Mouse (Mus musculus): ENCODE results near the gene Brinp1. TPM values are rescaled to one million over a fixed set of nuclear protein-coding genes. Genes with fewer than 3 reads are reported as not detected.

The Brinp1 gene
- 100 to 1,000 TPM; 250 to 282 TPM for total RNA-seq (2021)
- long read RNA-seq, experiment 1, transcript Brinp1-201 (8 exons, 3,212 nt): major isoform, 202 of 248 reads
- long read RNA-seq, experiment 1, partial matches to known transcripts: 22 of 248 reads
- long read RNA-seq, experiment 1, other reads (novel, unspliced or antisense): 24 of 248 reads
- long read RNA-seq, experiment 2, transcript Brinp1-201 (8 exons, 3,212 nt): major isoform, 112 of 145 reads
- long read RNA-seq, experiment 2, partial matches to known transcripts: 10 of 145 reads
- long read RNA-seq, experiment 2, other reads (novel, unspliced or antisense): 23 of 145 reads

- peak; percentile 90 to 91 for DNase-seq (ENCODE audit: extremely low spot score in 1 of 2, low spot score in 2 of 2)
- no peak for TF ChIP-seq CTCF (IDR thresholded peaks at IDR 0.05)
- peak within 1 kb of the TSS; percentile 94 for H3K27ac ChIP-seq
- intact Hi-C loops (cut with DNase I): loop anchor here (1.0 to 10.0 kb wide), 9 partner anchors 61 to 1300 kb away; no protein-coding TSS in a partner anchor
- H3K4me3 ChIP-seq: peak within 1 kb of the TSS; percentile 87
Measured at GRCm38 (mm10) chr4:68954322-68954901, at the start of gene Brinp1. Gene Brinp1, minus strand, starts transcription at chr4:68954397.

DNA sequence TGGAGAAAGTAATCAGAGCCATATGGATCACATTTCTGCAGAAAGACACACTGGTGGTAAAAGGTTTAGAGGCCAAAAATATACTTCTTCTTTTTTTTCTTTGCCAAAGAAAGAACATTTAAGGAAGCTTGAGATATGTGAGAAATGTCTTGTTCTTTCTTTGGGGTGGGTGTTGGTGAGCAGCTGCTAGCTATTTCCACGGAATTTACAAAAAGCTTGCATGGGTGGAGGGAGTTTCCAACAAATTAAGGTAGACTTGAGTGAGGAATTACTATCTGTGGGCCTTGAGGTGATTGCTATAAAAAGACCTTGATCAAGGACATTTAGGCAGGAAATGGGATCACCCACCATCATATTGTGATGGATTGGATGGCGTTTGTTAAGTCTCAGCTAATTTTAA is 3.1 kb upstream of the Brinp1 start:
- DNase-seq (ENCODE audit: extremely low spot score in 1 of 2, low spot score in 2 of 2): peak in 1 of 2 experiments; percentile 30
- TF ChIP-seq CTCF (IDR thresholded peaks at IDR 0.05): no peak
- H3K27ac ChIP-seq: peak overlapping the region; percentile 77
- intact Hi-C loops (cut with DNase I): loop anchor here (5.0 to 10.0 kb wide), 7 partner anchors 160 to 1350 kb away; no protein-coding TSS in a partner anchor
- H3K4me3 ChIP-seq: no peak overlapping the region

DNA sequence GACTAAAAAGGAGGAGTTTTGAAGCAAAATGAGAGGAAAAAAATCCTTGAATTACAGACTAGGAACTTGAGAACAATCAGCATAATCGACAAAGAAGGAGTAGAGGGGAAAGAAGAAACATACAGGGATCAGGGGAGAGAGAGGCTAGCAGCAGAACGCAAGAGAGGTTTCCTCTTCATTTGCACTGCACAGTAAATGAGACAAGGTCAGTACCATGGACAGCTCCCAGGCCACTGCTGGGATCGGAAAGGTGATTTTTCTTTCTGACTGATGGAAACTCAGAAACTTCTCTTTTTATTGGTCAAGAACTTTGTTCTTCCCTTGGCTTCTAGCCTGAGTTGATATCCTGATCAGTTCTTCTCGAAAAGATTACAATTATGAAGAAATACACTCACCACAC is 1.4 kb upstream of the Brinp1 start:
- TF ChIP-seq CTCF (IDR thresholded peaks at IDR 0.05): no peak
- Histone ChIP-seq H3K27ac (peak overlapping the region; percentile 94), H3K4me3 (peak overlapping the region; percentile 87)
- intact Hi-C loops (cut with DNase I): loop anchor here (5.0 to 10.0 kb wide), 7 partner anchors 162 to 1352 kb away; no protein-coding TSS in a partner anchor
- DNase-seq (ENCODE audit: extremely low spot score in 1 of 2, low spot score in 2 of 2): no peak

- peak overlapping the region; percentile 94 for H3K27ac ChIP-seq
- intact Hi-C loops (cut with DNase I): loop anchor here (1.0 to 10.0 kb wide), 9 partner anchors 62 to 1301 kb away; no protein-coding TSS in a partner anchor
- no peak for TF ChIP-seq CTCF (IDR thresholded peaks at IDR 0.05)
- no peak for DNase-seq (ENCODE audit: extremely low spot score in 1 of 2, low spot score in 2 of 2)
- peak overlapping the region; percentile 87 for H3K4me3 ChIP-seq
Measured at GRCm38 (mm10) chr4:68953667-68954321, 403 bp downstream of the Brinp1 start.

GRCm38 (mm10) chr4:68953131-68953551 is 1.1 kb downstream of the Brinp1 start:
- intact Hi-C loops (cut with DNase I): loop anchor here (5.0 to 10.0 kb wide), 7 partner anchors 144 to 1302 kb away; no protein-coding TSS in a partner anchor

GRCm38 (mm10) chr4:68950556-68950955 is 3.6 kb downstream of the Brinp1 start:
- peak; percentile 64 to 73 for DNase-seq (ENCODE audit: extremely low spot score in 1 of 2, low spot score in 2 of 2)
- TF ChIP-seq CTCF (IDR thresholded peaks at IDR 0.05): peak; percentile 78
- intact Hi-C loops (cut with DNase I): loop anchor here (2.0 to 10.0 kb wide), 9 partner anchors 147 to 1474 kb away; no protein-coding TSS in a partner anchor
- Histone ChIP-seq H3K27ac (peak overlapping the region; percentile 19; the same call in 1 of the 2 replicates), H3K4me3 (peak overlapping the region; percentile 87)

More at GRCm38 (mm10) chr4:68953131-68953551, 1.1 kb downstream of the Brinp1 start:
- Histone ChIP-seq H3K27ac (peak overlapping the region; percentile 85), H3K4me3 (peak overlapping the region; percentile 87)
- no peak for TF ChIP-seq CTCF (IDR thresholded peaks at IDR 0.05)
- DNase-seq (ENCODE audit: extremely low spot score in 1 of 2, low spot score in 2 of 2): no peak

GRCm38 (mm10) chr4:68942938-68943337 is 11.3 kb downstream of the Brinp1 start:
- Histone ChIP-seq H3K4me3 (no peak overlapping the region), H3K27ac (no peak overlapping the region)
- TF ChIP-seq CTCF (IDR thresholded peaks at IDR 0.05): no peak
- intact Hi-C loops (cut with DNase I): no loop called here
- DNase-seq (ENCODE audit: extremely low spot score in 1 of 2, low spot score in 2 of 2): no peak

GRCm38 (mm10) chr4:68930022-68930421 is 24.2 kb downstream of the Brinp1 start:
- Histone ChIP-seq H3K27ac (no peak overlapping the region; the same call in 1 of the 2 replicates), H3K4me3 (no peak overlapping the region)
- DNase-seq (ENCODE audit: extremely low spot score in 1 of 2, low spot score in 2 of 2): no peak
- TF ChIP-seq CTCF (IDR thresholded peaks at IDR 0.05): no peak
- intact Hi-C loops (cut with DNase I): no loop called here

GRCm38 (mm10) chr4:68926091-68926490 is 28.1 kb downstream of the Brinp1 start:
- TF ChIP-seq CTCF (IDR thresholded peaks at IDR 0.05): no peak
- no peak for DNase-seq (ENCODE audit: extremely low spot score in 1 of 2, low spot score in 2 of 2)
- Histone ChIP-seq H3K27ac (no peak overlapping the region), H3K4me3 (no peak overlapping the region)
- intact Hi-C loops (cut with DNase I): no loop called here

DNA sequence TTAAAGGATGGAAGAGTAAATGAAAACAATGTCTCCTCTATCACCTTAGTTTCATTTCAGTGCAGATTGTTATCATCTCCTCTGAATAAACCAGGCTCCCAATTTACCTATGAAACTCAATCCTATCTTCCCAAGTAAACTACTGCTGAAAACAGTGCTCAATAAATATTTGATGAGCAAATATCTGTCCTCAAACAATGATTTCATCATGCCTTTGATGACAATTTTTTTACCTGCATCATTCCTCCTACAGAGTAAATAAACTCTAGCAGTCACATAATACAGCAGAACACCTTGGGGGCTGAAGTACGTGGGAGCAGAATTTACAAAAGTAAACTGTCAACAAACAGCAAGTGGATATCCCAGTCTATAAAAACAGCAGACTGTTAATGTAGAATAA is 31.3 kb downstream of the Brinp1 start:
- intact Hi-C loops (cut with DNase I): no loop called here
- no peak for TF ChIP-seq CTCF (IDR thresholded peaks at IDR 0.05)

GRCm38 (mm10) chr4:68922504-68922903 is 31.7 kb downstream of the Brinp1 start:
- TF ChIP-seq CTCF (IDR thresholded peaks at IDR 0.05): no peak
- no peak for DNase-seq (ENCODE audit: extremely low spot score in 1 of 2, low spot score in 2 of 2)
- H3K4me3 ChIP-seq: no peak overlapping the region
- intact Hi-C loops (cut with DNase I): no loop called here
- H3K27ac ChIP-seq: no peak overlapping the region

More for the DNA sequence above, 31.3 kb downstream of the Brinp1 start:
- H3K4me3 ChIP-seq: no peak overlapping the region
- no peak overlapping the region for H3K27ac ChIP-seq
- no peak for DNase-seq (ENCODE audit: extremely low spot score in 1 of 2, low spot score in 2 of 2)

- TF ChIP-seq CTCF (IDR thresholded peaks at IDR 0.05): no peak
Measured at GRCm38 (mm10) chr4:68920127-68920526, 34.1 kb downstream of the Brinp1 start.

More at GRCm38 (mm10) chr4:68920127-68920526, 34.1 kb downstream of the Brinp1 start:
- Histone ChIP-seq H3K4me3 (no peak overlapping the region), H3K27ac (no peak overlapping the region)
- intact Hi-C loops (cut with DNase I): no loop called here
- no peak for DNase-seq (ENCODE audit: extremely low spot score in 1 of 2, low spot score in 2 of 2)
